Mouse (Mus musculus) liver, embryonic 14.5 days (tissue): ENCODE results near the gene Dync2li1.

Experiments used
- CTCF ChIP-seq: IDR thresholded peaks from 2 replicates; pipeline ENCODE4 v1.5.1; 2016; ENCODE audit warnings: antibody characterized with exemption, low read depth, control low read depth
- EP300 ChIP-seq: IDR thresholded peaks from 2 replicates; pipeline ENCODE4 v1.6.1; 2016; ENCODE audit warnings: antibody characterized with exemption, low read depth

- TF ChIP-seq CTCF (no peak), EP300 (no peak)
These were observed 1.4 kb downstream of the Dync2li1 start for GRCm38 (mm10) chr17:84627721-84628120.
